Mouse (Mus musculus) 3134 (cell line): ENCODE measurements around the gene Hoxb2.

Experiments
- DNase-seq: peaks from one replicate; pipeline ENCODE4 v3.0.0-alpha.2; 2011; ENCODE audit warnings: low spot score; ENCODE audit not compliant: insufficient read length; ENCODE audit errors: extremely low read depth

The Hoxb2 gene

GRCm38 (mm10) chr11:96334002-96334364 lies 16.3 kb upstream of the Hoxb2 start:
- no peak for DNase-seq

DNA sequence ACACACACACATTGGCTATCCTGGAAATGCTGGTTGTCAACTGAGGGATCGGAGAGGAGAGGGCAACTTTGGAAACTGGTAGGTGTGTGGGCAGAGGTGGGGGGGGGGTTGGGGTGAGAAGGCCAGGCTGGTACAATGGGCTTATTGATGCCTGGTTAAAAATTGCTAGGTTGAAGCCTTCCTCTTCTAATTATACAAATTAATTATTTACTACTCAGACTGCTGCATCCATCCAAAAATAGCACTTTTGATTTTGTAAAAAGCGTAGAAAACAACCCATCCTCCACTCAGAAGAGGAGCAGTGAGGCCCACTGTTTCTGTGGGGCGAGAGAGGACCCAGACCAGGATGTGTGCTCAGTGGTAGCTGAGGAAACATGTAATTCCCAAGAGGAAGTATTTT lies 15.3 kb upstream of the Hoxb2 start:
- DNase-seq, result no peak

GRCm38 (mm10) chr11:96336597-96336996 lies 13.7 kb upstream of the Hoxb2 start:
- no peak for DNase-seq

DNA sequence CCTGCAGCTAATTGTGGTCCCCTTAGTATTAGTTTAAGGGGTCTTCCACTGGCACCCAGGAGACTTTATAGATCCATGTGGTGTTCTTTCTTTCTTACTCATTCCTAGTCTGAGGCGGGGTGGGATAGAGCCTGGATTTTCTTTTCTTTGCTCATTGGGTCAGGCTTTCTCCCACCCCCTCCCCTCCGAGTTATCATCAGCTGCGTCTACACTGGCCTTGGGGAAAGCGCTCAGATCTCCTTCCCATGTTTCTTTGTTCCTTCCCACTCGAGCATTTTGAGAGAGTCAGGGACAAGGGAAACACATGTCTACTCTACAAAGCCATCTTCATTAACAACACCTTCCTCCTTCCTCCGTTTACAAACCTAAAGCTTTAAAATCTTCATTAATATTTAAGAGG lies 13.3 kb upstream of the Hoxb2 start:
- DNase-seq, result no peak

DNA sequence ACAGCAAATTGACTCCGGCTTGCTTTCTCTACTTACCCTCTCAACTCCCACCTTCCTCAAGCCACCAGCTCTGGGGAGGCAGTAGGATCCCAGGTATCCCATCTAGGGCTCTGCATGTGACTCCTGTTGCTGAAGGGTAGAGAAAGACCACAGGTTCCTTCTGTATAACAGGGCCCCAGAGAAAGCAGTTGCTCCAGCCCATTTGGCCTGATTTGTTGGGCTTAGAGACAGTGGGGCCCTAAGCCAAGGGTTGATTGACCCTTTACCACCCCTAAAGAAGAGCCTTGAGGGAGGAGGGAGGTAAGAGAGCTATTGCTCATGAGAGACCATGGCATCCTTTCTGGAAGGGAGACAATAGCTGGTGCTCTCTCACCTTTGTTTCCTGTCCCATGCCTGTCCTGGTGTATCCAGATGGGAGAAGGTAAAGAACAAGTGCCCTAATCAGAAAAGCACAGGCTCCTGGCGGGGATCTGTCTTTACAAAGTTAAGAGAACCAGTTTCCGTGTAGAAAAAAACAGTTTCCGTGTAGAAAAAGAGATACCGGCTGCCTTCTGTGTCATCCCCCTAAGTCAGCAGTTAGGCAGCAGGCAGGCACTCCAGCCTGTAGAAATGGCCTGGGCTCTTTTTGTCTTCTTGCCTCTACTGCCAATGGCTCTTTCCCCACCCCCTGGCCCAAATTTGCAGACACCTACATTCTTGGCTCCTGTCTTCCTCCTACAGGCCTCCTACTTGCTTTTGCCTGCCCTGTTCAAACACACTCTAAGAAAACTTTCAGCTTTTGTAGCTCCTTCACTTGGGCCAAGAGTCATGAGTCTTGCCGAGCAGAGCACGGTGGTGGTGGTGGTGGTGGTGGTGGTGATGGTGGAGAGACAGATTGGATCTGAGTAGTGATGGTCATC lies 11.1 kb upstream of the Hoxb2 start:
- DNase-seq, result no peak

GRCm38 (mm10) chr11:96340698-96341365 lies 9.5 kb upstream of the Hoxb2 start:
- DNase-seq, result no peak

DNA sequence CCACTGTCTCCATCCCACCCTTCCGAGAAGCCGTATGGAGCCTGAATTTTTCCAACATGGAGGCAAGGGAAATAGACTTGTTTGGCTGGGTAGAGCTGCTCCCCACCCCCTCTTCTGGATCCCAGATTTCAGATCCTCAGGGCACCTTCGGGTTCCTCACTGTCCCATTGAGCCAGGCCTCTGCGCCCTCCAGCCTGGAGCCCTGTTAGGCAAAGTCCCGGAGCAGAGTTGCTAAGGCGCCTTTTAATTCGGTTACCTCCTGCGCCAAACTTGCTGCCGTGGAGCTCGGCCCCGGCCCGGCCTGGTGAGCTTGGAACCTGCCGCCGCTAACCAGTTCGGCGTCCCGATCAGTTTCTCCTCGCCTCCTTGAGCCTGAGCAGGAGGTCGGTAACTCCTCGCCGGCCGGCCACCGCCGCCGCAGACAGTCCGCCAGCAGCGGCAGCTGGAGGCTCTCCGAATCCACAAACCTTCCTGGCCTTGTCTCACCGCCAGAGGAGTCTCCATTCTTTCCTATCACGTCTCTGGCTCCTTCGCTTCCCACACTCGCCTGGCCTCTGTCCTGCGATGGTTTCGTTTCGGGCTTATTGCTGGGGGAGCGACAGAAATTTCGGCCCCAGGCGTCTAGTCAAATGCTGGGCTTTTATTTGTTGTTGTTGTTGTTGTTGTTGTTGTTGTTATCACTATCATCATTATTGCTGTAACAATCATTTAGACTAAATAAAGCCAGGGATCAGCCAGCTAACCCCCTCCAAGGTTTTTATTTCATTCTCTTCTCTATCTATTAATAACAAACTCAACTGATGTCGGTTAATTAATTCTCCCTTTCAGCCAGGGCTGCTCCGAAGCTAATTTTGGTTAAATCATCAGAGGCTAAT lies 8.4 kb upstream of the Hoxb2 start:
- no peak for DNase-seq

DNA sequence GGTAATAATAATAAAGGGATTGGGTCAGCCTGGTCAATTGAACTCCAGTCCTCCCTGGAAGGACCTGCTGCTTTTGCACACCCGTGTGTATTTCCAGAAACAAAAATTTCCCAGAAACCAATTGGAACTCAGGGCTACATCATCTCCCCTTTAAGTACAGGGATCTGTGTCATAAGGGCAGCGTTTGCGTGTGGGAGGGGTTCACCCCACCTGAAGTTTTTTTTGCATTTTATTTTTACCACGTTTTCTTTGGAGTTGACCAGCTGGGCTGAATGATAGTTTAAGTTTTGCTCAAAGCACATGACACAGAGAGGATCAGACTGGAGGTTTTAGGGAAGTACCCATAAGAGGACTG lies 7.8 kb upstream of the Hoxb2 start:
- no peak for DNase-seq

- DNase-seq, result no peak
These were observed 7.0 kb upstream of the Hoxb2 start for GRCm38 (mm10) chr11:96343206-96343745.

DNA sequence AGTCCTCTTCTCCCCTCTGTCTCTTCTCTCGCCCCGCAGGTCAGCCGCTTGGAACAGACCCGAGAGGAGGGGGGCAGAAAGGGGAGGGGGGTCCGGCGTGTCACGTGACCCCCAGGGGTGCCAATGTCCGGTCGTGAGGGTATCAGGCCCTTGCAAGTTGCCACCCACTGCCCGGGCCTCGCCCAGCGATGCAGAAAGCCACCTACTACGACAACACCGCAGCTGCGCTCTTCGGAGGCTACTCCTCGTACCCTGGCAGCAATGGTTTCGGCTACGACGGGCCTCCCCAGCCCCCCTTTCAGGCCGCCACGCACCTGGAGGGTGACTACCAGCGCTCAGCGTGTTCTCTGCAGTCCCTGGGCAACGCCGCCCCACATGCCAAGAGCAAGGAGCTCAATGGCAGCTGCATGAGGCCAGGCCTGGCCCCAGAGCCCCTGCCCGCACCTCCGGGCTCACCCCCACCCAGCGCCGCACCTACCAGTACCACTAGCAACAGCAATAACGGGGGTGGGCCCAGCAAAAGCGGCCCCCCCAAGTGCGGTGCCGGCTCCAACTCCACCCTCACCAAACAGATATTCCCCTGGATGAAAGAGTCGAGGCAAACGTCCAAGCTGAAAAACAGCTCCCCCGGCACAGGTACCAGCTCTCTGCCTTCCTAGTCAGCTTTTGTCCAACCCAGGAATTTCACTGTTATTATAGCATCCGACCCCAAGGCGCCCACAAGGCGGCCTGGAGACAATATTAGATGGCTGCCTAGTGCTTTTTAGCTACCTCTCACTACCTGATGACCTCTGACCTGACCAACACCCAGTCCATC lies 6.1 kb upstream of the Hoxb2 start:
- DNase-seq, result no peak

DNA sequence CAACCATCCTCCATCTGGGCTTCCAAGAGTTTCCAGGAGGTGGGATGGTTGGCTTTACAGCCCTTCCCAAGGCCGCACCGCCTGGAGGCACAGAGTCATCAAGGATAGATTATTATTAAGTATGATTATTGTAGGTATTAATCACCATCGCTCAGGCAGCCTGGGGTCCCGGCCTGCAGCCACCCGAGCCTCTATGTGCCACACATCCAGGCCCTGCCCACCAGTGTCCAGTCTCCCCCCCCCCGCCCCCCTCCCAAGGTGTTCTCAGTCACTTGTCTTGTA lies 5.5 kb upstream of the Hoxb2 start:
- DNase-seq, result no peak

DNA sequence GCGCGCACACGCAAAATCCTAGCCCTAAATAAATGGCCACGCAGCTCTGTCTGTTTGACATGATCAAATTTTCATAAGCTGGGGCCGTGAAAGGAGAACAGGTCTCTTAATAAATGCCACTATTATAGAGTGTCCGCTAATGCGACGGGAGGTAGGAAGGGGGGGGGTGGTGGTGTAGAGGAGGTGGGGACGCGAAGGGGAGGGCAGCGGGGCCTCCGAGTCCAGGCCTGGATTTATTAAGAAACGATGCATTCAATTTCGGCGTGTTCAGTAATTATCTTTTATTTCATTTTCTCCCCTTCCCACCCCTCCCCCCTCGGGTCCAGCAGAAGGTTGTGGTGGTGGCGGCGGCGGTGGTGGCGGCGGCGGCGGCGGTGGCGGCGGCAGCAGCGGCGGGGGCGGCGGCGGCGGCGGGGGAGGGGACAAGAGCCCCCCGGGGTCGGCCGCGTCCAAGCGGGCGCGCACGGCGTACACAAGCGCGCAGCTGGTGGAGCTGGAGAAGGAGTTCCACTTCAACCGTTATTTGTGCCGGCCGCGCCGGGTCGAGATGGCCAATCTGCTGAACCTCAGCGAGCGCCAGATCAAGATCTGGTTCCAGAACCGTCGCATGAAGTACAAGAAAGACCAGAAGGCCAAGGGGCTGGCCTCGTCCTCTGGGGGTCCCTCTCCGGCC lies 5.0 kb upstream of the Hoxb2 start:
- DNase-seq, result no peak

- no peak for DNase-seq
These were observed 4.2 kb upstream of the Hoxb2 start for GRCm38 (mm10) chr11:96345893-96346806.

GRCm38 (mm10) chr11:96346916-96347520 lies 3.3 kb upstream of the Hoxb2 start:
- no peak for DNase-seq

DNA sequence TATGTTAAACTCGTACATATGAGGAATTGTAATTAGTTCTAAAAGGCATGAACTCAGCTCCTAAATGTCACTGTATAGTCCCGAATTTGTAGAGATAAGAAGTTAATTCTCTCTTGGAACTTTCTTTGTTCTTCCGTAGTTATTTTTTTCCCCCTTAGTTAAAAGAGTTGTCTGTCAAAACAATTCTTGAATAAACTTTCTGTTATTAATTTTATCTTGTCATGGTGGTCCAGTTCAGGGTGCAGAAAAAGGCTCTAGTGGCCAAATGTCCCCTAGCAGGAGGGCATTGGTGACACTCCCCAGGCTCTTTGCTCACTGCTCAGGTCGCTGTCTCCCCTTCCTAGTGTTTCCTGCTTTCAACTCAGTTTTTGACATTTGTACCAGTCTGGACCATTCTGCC lies 2.6 kb upstream of the Hoxb2 start:
- no peak for DNase-seq

GRCm38 (mm10) chr11:96348141-96348928 lies 2.0 kb upstream of the Hoxb2 start:
- no peak for DNase-seq

- DNase-seq, result no peak
These were observed 1.3 kb upstream of the Hoxb2 start for GRCm38 (mm10) chr11:96348988-96349387.
